Mouse (Mus musculus): ENCODE measurements around the gene Psip1.
"Not testable (repeated sequence)": the region's sequence is repeated elsewhere in the genome, so short reads cannot be mapped to it uniquely, and the experiment has no call there.

The Psip1 gene

DNA sequence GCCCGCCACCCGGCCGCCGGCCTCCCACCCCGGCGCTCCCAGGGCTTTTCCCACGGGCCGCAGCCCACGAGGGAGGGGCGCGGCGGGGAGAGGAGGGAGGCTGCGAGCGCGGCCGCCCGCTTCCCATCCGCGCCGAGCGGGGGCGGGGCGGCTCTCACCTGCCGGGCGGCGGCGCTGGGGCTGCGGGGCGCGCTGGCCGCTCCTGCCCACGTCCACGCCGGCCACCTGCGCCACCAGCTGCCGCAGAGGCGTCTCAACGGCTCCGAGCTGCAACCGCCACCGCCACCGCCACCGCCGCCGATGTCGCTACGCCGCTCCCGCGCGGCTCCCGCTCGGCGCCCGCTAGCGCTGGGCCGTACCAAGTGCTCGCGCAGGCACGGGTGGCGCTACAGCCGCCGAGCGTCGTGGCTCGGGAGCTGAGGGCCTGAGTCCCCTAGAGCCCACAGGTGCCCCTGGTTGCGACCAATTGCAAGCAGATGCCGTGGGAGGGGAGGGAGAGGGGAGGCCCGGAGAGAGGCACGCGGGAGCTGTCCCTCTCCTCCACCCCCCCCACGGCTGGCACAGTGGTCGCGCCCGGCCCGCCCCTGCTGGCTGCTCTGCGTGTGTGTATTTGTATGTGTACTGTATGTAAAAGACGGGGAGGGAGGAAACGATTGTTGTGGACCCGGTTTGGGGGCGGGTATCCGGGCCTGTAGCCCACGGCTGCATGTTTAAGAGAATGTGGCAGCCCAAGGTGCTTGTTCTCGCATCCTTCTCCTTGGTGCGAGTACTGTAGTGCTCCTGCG is at the start of gene Psip1:
Psip1 (minus strand) TSS at position 343 of the 785 bp plus-strand sequence.
- in situ Hi-C loops (cut with MboI, MseI) = no loop called here

DNA sequence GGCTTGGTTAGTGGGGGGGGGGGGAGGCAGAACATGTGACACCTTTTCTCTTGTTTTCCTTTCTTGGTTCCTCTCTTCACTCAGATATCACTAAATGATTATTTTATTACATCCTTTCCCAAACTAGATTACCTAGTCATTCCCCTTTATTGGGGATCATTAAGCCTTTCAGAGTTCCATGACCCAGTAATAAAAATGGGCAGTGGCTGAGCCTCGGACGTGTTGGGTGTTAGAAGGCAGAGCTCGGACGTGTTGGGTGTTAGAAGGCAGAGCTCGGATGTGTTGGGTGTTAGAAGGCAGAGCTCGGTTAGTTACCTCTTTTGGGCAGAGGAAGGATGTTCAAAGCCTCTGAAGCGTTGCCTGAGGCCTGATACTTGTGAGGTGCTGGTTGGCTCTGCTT is 47.8 kb upstream of the Psip1 start:
- in situ Hi-C loops (cut with MboI, MseI) = loop anchor here (5.0 kb wide), 2 partner anchors 33 to 57 kb away; no protein-coding TSS in a partner anchor

DNA sequence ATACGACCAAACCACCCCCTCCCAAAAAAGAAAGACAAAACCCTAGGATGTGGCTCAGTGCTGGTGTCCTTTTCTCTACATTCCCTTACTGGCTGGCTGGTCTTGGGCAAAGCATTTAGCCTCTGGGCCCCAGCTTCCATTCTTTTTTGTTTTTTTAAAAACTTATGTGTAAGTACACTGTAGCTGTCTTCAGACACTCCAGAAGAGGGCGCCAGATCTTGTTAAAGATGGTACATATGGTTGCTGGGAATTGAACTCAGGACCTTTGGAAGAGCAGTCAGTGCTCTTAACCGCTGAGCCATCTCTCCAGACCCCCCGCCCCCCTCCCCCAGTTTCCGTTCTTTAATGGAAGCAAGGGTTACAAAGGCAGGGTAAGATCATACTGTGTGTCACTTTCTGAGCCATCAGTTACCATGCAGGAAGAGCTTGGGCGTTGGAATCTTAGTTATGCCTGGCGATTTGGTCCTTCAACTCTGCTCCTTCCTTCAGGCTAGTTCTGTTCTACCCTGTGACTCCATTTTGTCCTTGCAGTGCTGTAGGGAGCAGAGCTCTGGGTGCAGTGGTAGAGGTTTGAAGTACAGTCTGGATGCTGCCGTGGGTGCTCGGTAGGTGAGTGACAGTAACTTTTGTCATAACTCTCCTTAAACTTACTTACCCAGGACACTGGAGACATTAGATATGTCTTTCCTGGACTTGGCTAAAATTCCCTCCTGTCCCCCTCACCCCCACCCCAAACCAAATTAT is 47.1 kb upstream of the Psip1 start:
- in situ Hi-C loops (cut with MboI, MseI) = loop anchor here (5.0 kb wide), 2 partner anchors 34 to 56 kb away; no protein-coding TSS in a partner anchor

DNA sequence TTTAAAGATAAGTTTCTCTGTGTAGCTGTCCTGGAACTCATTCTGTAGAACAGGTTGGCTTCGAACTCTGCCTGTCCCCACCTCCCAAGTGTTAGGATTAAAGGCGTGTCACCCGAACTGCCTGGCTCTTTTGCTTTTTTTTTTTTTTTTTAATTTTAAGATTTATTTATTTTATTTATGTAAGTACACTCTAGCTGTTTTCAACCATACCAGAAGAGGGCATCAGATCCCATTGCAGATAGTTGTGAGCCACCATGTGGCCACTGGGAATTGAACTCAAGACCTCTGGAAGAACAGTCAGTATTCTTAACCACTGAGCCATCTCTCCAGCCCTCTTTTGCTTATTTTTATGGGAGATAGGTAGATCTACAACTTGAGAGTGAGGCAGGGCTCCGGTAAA is 43.8 kb upstream of the Psip1 start:
- in situ Hi-C loops (cut with MboI, MseI) = loop anchor here (5.0 kb wide), 2 partner anchors 37 to 53 kb away; no protein-coding TSS in a partner anchor

DNA sequence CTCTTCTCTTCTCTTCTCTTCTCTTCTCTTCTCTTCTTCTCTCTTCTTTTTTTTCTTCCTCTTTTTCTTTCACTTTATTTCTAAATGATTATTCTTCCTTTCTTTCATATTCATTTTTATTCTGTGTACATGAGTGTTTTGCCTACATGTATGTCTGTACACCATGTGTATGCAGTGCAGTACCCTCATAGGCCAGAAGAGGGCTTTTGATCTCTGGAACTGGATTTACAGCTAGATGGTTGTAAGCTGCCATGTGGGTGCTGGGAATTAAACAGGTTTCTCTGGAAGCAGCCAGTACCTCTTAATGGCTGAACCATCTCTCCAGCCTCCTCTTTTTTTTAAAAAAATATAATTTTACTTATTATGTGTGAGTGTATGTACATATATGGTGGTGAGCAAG is 41.7 kb upstream of the Psip1 start:
- in situ Hi-C loops (cut with MboI, MseI) = no loop called here

DNA sequence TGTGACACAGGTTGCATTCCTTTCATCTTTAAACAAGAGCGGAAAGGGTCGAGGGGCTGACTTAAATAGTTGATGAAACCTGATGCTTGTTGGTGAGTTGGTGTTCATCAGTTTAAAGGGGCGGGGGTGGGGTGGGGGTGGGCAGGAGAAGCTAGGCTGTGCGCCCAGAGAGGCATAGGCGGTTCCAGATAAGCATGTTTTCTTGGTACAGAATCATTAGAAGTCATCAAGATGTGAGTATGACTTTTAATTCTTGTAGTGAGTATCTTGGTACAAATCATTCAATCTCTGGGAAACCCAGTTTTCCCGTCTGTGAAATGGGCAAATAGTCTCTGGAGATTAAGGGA is 40.7 kb upstream of the Psip1 start:
- in situ Hi-C loops (cut with MboI, MseI) = no loop called here

DNA sequence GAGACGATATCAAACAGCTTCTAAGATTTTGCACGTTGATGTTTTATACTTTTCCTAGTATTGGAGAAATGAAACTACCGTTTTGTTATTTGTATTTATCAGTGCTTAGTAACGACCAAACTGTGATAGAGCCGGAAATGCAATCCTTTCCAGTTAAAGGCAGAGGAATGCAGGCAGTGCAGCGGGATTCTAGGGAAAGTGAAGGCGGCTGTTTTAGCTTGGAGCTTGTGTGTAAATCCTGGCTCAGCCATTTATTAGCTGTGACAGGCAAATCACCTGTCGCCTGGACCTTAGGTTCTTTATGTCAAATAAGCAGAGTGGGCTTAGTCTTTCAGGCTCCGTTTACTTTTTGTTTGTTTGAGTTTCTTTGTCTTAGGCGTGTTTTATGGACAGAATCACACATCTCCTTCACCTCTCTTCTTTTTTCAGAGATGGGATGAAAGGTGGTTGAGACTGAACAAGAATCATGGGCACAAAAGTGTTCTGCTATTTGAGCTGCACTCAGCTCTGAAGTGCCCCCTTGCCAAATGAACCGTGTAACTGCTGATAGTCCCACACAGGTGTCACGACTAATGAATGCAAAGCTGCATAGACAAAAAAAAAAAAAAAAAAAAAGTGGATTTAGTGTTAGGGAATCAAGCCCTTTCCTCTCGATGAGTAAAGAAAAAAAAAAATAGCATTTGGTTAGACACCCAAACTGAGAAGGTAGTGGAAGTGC is 40.2 kb upstream of the Psip1 start:
- in situ Hi-C loops (cut with MboI, MseI) = no loop called here

DNA sequence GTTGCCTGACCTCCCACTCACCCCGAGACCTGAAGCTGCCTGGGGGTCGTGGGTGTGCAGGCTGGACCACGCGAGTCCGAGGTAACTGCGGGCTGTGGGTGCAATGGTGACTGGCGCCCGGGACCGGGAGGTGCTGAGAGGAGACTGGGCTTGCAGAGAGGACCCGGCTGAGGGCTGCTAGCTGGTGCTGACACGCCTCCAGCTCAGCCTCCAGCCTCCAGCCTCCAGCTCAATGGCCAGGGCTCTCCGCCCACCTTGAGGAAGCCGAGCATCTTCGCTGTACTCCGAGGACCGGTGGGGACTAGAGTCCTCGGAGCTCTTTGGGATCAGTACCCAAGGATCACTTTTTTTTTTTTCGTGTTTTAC is 39.4 kb upstream of the Psip1 start:
- in situ Hi-C loops (cut with MboI, MseI) = no loop called here

DNA sequence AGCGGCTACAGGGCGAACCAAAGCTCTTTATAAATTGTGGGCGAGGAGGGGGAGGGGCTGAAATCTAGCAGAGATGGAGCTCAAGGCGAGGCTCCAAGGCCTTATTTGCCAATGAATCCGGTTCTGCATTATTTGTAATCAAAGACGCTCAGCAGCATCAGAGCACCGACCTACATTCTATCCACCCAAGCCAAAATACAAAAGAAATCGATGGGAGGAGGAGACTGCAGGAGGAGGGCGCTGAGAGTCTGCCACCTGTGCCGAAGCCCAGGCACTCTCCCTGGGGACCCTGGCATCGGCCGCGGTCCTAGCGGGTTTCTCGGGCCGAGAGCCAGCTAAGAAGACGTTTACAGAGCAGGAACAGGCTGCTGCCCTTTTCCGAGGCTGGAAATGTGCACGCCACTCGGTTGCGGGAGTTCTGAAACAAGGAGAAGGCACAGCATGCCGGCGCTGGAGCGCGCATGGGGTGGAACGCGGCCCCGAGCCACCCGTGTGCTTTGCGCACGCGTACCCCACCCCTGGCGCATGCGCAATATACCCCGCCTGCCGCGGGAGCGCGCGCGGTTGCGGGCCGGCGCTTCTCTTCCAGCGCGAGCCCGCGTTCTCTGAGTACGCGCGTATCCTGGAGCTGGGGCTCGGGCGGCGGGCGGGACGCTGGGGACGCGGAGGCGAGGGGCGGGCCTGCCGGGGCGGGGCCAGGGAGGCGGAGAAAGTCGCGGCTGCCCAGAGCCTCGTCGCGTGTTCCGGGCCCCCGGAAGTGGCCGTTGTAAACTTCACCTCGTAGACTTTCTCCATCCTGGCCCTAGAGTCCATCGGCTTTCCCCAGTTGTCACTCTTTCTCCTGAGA is 38.8 kb upstream of the Psip1 start, which contains the start of gene Ccdc171:
Ccdc171 (plus strand) TSS at position 703 of the 847 bp plus-strand sequence.
- in situ Hi-C loops (cut with MboI, MseI) = no loop called here

DNA sequence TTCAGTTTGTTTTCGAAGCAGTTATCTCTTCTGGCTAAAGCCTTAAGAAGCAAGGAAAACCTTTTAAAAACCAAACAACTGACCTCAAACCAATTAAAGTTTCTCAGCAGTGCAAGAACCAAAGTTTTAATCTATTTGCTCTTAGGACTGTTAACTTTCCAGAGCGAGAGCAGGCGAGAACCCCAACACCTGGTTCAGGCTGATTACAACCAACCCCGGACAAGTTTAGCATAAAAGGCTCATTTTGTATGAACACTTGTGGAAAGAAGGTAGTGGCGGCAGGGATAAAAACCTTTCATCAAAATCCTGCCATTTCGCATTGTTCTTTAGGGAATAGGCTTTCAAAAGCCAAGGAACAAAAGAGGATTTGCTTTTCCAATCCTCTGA is 38.2 kb upstream of the Psip1 start:
- in situ Hi-C loops (cut with MboI, MseI) = no loop called here

DNA sequence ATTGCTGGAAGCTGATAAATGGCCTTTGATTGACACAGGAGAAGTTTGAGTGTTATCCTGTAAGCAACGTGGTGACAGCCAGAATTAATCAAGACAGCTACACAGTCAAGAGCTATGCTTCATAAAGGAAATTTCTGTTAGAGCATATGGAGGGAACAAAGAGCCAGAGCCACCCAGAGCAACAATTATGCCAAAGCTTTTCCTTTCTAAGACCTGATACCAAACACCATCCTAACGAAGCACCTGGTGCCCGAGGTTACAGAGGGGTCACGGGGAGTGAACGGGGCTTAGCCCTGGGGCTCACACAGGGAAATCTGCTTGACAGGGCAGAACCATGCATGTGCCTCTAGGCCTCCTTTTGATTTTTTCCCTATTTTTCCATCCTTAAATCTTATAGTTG is 35.8 kb upstream of the Psip1 start:
- in situ Hi-C loops (cut with MboI, MseI) = no loop called here

DNA sequence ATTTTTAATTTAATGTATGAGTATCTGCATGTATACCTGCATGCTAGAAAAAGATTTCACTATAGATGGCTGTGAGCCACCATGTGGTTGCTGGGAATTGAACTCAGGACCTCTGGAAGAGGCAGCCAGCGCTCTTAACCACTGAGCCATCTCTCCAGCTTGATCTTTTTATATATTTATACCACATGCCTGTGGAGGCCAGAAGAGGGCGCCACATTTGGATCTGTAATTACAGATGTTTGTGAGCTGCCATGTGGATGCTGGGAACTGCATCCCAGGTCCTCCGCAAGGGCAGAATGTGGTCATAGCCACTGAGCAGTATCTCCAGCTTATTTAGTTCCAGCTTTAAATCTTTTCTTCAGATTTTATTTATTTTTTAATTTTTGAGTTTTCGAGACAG is 34.0 kb upstream of the Psip1 start:
- in situ Hi-C loops (cut with MboI, MseI) = no loop called here

DNA sequence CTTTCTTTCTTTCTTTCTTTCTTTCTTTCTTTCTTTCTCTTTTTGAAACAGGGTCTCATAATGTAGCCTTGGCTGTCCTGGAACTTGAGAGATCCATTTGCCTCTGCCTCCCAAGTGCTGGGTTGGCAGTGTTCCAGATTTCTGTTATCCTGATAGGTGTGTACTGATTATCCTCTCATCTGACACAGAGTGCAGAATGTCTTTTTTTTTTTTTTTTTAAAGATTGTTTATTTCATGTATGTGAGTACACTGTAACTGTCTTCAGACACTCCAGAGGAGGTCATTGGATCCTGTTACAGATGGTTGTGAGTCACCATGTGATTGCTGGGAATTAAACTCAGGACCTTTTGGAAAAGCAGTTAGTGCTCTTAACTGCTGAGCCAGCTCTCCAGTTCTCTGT is 33.5 kb upstream of the Psip1 start:
- in situ Hi-C loops (cut with MboI, MseI) = no loop called here

DNA sequence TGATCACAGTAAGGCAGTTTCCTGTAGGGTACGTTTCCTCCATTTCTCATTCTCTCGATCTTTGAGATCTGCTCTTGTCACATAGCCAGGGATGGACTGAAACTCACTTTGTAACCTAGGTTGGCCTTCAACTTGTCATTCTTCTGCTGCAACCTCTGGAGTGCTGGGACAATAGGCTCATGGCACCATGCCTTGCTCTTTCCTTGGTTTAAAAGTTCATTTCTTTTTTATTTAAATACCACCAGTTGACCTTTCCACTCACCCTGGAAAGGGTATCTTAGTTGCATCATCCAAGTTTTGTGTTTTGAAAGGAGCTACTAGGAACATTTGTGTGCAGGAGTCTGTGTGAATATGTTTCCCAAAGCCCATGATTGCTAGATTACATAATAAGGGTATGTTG is 32.9 kb upstream of the Psip1 start:
- in situ Hi-C loops (cut with MboI, MseI) = no loop called here

DNA sequence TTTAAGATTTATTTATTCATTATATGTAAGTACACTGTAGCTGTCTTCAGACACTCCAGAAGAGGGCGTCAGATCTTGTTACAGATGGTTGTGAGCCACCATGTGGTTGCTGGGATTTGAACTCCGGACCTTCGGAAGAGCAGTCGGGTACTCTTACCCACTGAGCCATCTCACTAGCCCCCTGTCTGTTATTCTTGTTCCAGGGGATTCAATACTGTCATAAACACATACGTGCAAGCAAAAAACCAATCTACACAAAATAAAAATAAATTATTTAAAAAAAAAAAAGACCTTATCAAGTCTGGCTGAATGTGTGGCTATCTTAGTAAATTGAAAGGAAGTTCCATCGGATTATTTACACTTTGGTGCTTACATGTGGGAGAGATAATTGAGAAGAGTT is 29.9 kb upstream of the Psip1 start:
- in situ Hi-C loops (cut with MboI, MseI) = not testable (repeated sequence)

DNA sequence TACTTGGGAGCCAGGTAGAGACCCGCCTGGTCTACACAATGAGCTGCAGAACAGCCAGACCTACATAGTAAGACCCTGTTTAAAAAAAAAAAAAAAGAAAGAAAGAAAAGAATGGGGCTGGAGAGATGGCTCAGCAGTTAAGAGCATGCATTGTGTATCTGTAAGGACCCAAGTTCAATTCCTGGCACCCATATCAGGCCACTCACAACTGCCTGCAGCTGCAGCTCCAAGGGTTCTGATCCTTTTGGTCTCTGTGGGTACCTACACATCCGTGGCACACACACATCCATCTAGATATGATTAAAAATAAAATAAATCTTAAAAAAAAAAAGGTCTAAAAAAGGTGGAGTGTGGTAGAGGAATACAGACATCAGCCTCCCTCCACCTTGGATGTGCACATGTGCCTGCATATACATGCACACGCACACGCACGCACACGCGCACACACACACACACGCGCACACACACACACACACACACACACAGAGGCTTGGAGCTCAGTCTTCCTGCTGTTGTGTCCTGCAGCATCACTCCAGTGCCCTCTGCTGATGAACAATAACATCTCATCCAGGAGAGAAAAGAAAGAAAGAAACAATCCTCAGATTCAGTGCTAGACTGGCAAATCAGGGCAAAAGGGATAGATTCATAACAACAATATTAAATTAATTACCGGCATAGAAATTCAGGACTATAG is 28.9 kb upstream of the Psip1 start:
- in situ Hi-C loops (cut with MboI, MseI) = no loop called here

DNA sequence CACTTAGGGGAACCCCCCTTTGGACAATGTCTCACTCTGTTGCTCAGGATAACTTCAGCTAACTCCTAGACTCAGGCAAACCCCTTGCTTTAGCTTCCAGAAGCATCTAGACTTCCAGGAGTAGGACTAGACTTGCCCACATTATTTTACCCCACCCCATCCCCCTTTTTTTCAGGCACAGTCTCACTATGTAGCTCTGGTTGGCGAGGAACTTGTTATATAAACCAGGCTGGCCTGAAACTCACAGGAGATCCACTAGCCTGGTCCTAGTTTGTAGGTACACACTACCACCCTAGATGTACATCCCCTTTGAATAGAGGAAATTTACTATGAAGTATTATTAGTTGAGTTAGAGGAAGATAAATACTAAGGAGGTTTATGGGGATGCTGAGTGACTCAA is 27.9 kb upstream of the Psip1 start:
- in situ Hi-C loops (cut with MboI, MseI) = no loop called here

DNA sequence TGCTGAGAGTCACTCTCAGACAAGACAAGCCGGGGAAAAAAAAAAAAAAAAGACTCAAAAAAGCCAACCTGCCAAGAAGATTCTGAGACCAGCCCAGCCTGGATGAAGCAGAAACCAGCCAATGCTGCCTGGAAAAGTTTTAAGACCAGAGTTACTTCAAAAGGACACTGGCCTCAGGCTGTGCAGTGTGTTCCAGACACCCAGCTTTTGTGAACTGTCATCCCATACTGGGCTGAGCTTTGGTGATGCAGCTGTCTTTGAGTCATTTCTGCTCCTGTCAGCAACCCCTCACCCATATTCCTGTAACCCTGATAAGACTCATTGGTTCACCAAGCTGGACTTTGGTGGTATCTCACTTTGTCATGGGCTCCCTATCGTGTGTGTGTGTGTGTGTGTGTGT is 26.4 kb upstream of the Psip1 start:
- in situ Hi-C loops (cut with MboI, MseI) = no loop called here

DNA sequence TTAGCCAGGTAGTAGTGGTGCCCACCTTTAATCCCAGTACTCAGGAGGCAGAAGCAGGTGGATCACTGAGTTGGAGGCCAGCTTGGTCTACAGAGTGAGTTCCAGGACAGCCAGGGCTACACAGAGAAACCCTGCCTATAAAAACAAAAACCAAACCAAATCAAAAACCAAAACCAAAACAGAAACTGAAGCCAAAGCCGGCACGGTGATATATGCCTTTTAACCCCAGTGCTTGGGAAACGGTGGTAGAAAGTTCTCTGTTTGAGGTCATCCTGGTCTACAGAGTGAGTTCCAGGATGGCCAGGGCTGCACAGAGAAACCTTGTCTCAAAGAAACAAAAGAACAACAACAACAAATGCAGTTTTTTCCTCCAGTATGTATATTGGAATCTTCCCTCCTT is 26.0 kb upstream of the Psip1 start:
- in situ Hi-C loops (cut with MboI, MseI) = no loop called here

DNA sequence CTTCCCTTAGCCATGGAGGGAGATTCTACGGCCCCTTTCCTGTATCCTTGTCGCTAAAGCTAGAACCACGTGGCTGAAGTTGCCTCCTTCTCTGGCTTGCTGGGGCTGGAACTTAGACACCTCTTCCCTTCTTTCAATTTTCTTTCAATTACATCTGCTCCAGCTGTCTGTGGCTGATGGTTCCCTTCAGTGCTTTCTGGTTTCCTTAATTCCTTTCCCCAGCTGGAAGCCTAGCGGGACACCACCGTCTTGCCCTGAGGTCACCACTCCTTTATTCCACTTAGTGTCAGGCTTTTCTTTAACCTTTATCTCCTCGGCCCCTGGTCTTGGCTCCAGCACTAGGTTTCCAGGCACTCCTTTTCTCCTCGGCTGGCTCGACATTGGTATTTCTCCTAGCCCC is 24.8 kb upstream of the Psip1 start:
- in situ Hi-C loops (cut with MboI, MseI) = no loop called here

DNA sequence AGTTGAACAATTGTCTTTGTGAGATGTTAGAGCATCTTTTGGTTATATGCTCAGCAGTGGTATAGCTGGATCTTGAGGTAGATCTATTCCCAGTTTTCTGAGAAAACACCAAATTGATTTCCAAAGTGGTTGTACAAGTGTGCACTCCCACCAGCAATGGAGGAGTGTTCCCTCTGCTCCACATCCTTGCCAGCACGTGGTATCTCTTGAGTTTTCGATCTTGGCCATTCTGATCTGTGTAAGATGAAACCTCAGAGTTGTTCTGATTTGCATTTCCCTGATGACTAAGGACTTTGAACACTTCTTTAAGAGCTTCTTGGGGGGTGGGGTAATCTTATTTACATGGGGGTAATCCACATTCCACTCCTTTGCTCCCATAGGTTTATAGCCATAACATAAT is 23.3 kb upstream of the Psip1 start:
- in situ Hi-C loops (cut with MboI, MseI) = no loop called here
